Mouse (Mus musculus): ENCODE measurements around the gene Bace2. TPM values are rescaled to one million over a fixed set of nuclear protein-coding genes. Genes with fewer than 3 reads are reported as not detected.

Gene Bace2
- 10 to 100 TPM in 1 of 2 experiments, 1 to 10 TPM in 1; 1.9 to 15.5 TPM for polyA plus RNA-seq (2017; shearing (Covaris generic))

GRCm38 (mm10) chr16:97356499-97357187 lies at the start of gene Bace2:
TSS of gene Bace2 (plus strand) at chr16:97356742.

GRCm38 (mm10) chr16:97462481-97463181 lies 106.1 kb downstream of the Bace2 start, which contains the start of gene Mx1:
TSS of gene Mx1 (minus strand) at chr16:97462907.

Other genes with a start within 250 kb of the Bace2 start
- gene Dscam, start 186.0 kb upstream of the Bace2 start, polyA plus RNA-seq (2017; shearing (Covaris generic)), result 1 to 10 TPM in 1 of 2 experiments, under 1 TPM in 1; 0.06 to 1.2 TPM
- 1 to 10 TPM; 4.3 to 9.0 TPM for gene Mx1, start 106.2 kb downstream of the Bace2 start, polyA plus RNA-seq (2017; shearing (Covaris generic))
- 1 to 10 TPM; 1.4 to 2.4 TPM for gene Fam3b, start 158.1 kb downstream of the Bace2 start, polyA plus RNA-seq (2017; shearing (Covaris generic))

Measured in activated CD4-positive, CD25-positive, alpha-beta regulatory T cell (primary cell).